Mouse (Mus musculus) liver, embryonic 14.5 days (tissue): ENCODE data around the gene Zfp386.

ENCODE experiments used
- CTCF ChIP-seq: IDR thresholded peaks from 2 replicates; pipeline ENCODE4 v1.5.1; 2016; ENCODE audit warnings: antibody characterized with exemption, low read depth, control low read depth
- EP300 ChIP-seq: IDR thresholded peaks from 2 replicates; pipeline ENCODE4 v1.6.1; 2016; ENCODE audit warnings: antibody characterized with exemption, low read depth

- TF ChIP-seq EP300 (no peak), CTCF (no peak)
Observed at GRCm38 (mm10) chr12:116083125-116083524, 35.6 kb downstream of the Zfp386 start.
